Mouse (Mus musculus) CH12.LX (cell line): Measurements from ENCODE around the gene Ccdc40. TPM values are rescaled to one million over a fixed set of nuclear protein-coding genes. Genes with fewer than 3 reads are reported as not detected.

ENCODE experiments used
- DNase-seq: peaks from one replicate; pipeline ENCODE4 v3.0.0-alpha.2; 2013; ENCODE audit errors: extremely low read depth
- H3K27ac ChIP-seq: 2 replicates; pipeline ENCODE4 v1.5.1; 2012; ENCODE audit warnings: low read depth, mild to moderate bottlenecking, control low read depth, moderate library complexity; ENCODE audit not compliant: insufficient read depth
- H3K27me3 ChIP-seq: replicated peaks from 2 replicates; pipeline ENCODE3; 2012; ENCODE audit warnings: inconsistent platforms
- H3K36me3 ChIP-seq, 2 experiments: replicated peaks in 1 of 2; 2 replicates each; pipeline versions ENCODE3 to v1.6.1; 2012; ENCODE audit warnings: inconsistent platforms in 1 of 2, low read length in 1 of 2, mild to moderate bottlenecking in 1 of 2, mixed read lengths in 1 of 2, moderate library complexity in 1 of 2; ENCODE audit not compliant: control insufficient read depth in 1 of 2, insufficient read depth in 1 of 2
- H3K4me1 ChIP-seq, 2 experiments: 2 replicates each; pipeline ENCODE4 v1.6.1; 2012; ENCODE audit warnings: inconsistent platforms in 1 of 2, moderate library complexity in 1 of 2; ENCODE audit not compliant: insufficient read depth in 2 of 2, control insufficient read depth in 1 of 2
- H3K4me2 ChIP-seq: 2 replicates; pipeline ENCODE4 v1.6.1; 2012; ENCODE audit warnings: low read depth, mild to moderate bottlenecking, control low read depth; ENCODE audit not compliant: poor library complexity, insufficient read depth, severe bottlenecking
- H3K4me3 ChIP-seq, 3 experiments: fragments of 150-350 bp in 1 of 3; sonication (generic) in 1 of 3; replicated peaks in 1 of 3; 2 replicates each; pipeline versions ENCODE3 to v1.5.1; 2011 to 2012; ENCODE audit warnings: low read depth in 2 of 3, low read length in 2 of 3, mild to moderate bottlenecking in 2 of 3, moderate library complexity in 2 of 3, control low read depth in 1 of 3, improper control_type of control experiment in 1 of 3, inconsistent platforms in 1 of 3, mixed read lengths in 1 of 3; ENCODE audit not compliant: poor library complexity in 1 of 3
- H3K79me2 ChIP-seq: replicated peaks from 2 replicates; pipeline ENCODE4 v1.6.1; 2012; ENCODE audit warnings: mild to moderate bottlenecking, moderate library complexity; ENCODE audit not compliant: control insufficient read depth, poor library complexity, insufficient read depth, severe bottlenecking; ENCODE audit errors: extremely low read depth
- H3K9ac ChIP-seq: 2 replicates; pipeline ENCODE4 v1.6.1; 2012; ENCODE audit warnings: low read depth, mild to moderate bottlenecking, control low read depth, moderate library complexity; ENCODE audit not compliant: insufficient read depth
- H3K9me3 ChIP-seq: replicated peaks from 2 replicates; pipeline ENCODE3; 2012; ENCODE audit warnings: low read length, inconsistent platforms, mixed read lengths
- BHLHE40 ChIP-seq: IDR thresholded peaks from 2 replicates; pipeline ENCODE4 v1.6.1; 2011; ENCODE audit warnings: mild to moderate bottlenecking, low read depth, low read length, improper control_type of control experiment
- CHD1 ChIP-seq: IDR thresholded peaks from 2 replicates; pipeline ENCODE4 v1.6.1; 2012; ENCODE audit warnings: low read depth, low read length, improper control_type of control experiment, inconsistent platforms
- CHD2 ChIP-seq: IDR thresholded peaks from 2 replicates; pipeline ENCODE4 v1.6.1; 2011; ENCODE audit warnings: low read length, improper control_type of control experiment
- E2F4 ChIP-seq: IDR thresholded peaks from 2 replicates; pipeline ENCODE4 v1.6.1; 2011; ENCODE audit warnings: low read depth, low read length, improper control_type of control experiment; ENCODE audit not compliant: insufficient replicate concordance
- ELF1 ChIP-seq: IDR thresholded peaks from 2 replicates; pipeline ENCODE4 v1.6.1; 2014; ENCODE audit warnings: low read depth, mild to moderate bottlenecking, inconsistent platforms, low read length, improper control_type of control experiment
- EP300 ChIP-seq: IDR thresholded peaks from 2 replicates; pipeline ENCODE4 v1.6.1; 2011; ENCODE audit warnings: low read length, improper control_type of control experiment
- ETS1 ChIP-seq: conservative IDR thresholded peaks from 2 replicates; pipeline ENCODE4 v1.6.1; 2012; ENCODE audit warnings: low read depth, mild to moderate bottlenecking, inconsistent platforms, low read length, improper control_type of control experiment, moderate library complexity
- HCFC1 ChIP-seq: IDR thresholded peaks from 2 replicates; pipeline ENCODE4 v1.6.1; 2012; ENCODE audit warnings: low read depth, mild to moderate bottlenecking, inconsistent platforms, low read length, improper control_type of control experiment
- IRF4 ChIP-seq: IDR thresholded peaks from 2 replicates; pipeline ENCODE4 v1.6.1; 2014; ENCODE audit warnings: low read depth, mild to moderate bottlenecking, inconsistent platforms, low read length, improper control_type of control experiment
- JUND ChIP-seq: conservative IDR thresholded peaks from 2 replicates; pipeline ENCODE4 v1.6.1; 2011; ENCODE audit warnings: low read depth, low read length, improper control_type of control experiment
- KAT2A ChIP-seq: IDR thresholded peaks from 2 replicates; pipeline ENCODE4 v1.6.1; 2012; ENCODE audit warnings: low read length, improper control_type of control experiment, inconsistent platforms; ENCODE audit not compliant: insufficient replicate concordance
- MAX ChIP-seq: IDR thresholded peaks from 2 replicates; pipeline ENCODE4 v1.6.1; 2011; ENCODE audit warnings: low read length, improper control_type of control experiment
- MAZ ChIP-seq: IDR thresholded peaks from 2 replicates; pipeline ENCODE4 v1.6.1; 2012; ENCODE audit warnings: low read depth, mild to moderate bottlenecking, inconsistent platforms, low read length, improper control_type of control experiment, moderate library complexity
- MEF2A ChIP-seq: IDR thresholded peaks from 2 replicates; pipeline ENCODE4 v1.6.1; 2014; ENCODE audit warnings: low read depth, mild to moderate bottlenecking, inconsistent platforms, low read length, improper control_type of control experiment, borderline replicate concordance
- MXI1 ChIP-seq: IDR thresholded peaks from 2 replicates; pipeline ENCODE4 v1.6.1; 2011; ENCODE audit warnings: mild to moderate bottlenecking, low read depth, low read length, improper control_type of control experiment
- MYC ChIP-seq: IDR thresholded peaks from 2 replicates; pipeline ENCODE4 v1.6.1; 2011; ENCODE audit warnings: low read depth, mild to moderate bottlenecking, improper control_type of control experiment, low read length
- NELFE ChIP-seq: IDR thresholded peaks from 2 replicates; pipeline ENCODE4 v1.6.1; 2011; ENCODE audit warnings: low read depth, low read length, improper control_type of control experiment
- NRF1 ChIP-seq: IDR thresholded peaks from 2 replicates; pipeline ENCODE4 v1.6.1; 2014; ENCODE audit warnings: low read depth, mild to moderate bottlenecking, inconsistent platforms, low read length, improper control_type of control experiment, moderate library complexity
- POLR2A ChIP-seq: IDR thresholded peaks from 2 replicates; pipeline ENCODE4 v1.6.1; 2011; ENCODE audit warnings: low read depth, mild to moderate bottlenecking, improper control_type of control experiment, low read length
- RAD21 ChIP-seq: IDR thresholded peaks from 2 replicates; pipeline ENCODE4 v1.6.1; 2011; ENCODE audit warnings: low read depth, mild to moderate bottlenecking, low read length, improper control_type of control experiment, moderate library complexity
- RCOR1 ChIP-seq: conservative IDR thresholded peaks from 2 replicates; pipeline ENCODE4 v1.6.1; 2012; ENCODE audit warnings: low read depth, mild to moderate bottlenecking, inconsistent platforms, low read length, improper control_type of control experiment
- SMC3 ChIP-seq: IDR thresholded peaks from 2 replicates; pipeline ENCODE4 v1.6.1; 2011; ENCODE audit warnings: low read depth, low read length, improper control_type of control experiment
- TBP ChIP-seq: conservative IDR thresholded peaks from 2 replicates; pipeline ENCODE4 v1.6.1; 2011; ENCODE audit warnings: low read depth, low read length, improper control_type of control experiment
- TCF12 ChIP-seq: IDR thresholded peaks from 2 replicates; pipeline ENCODE4 v1.6.1; 2014; ENCODE audit warnings: low read depth, mild to moderate bottlenecking, inconsistent platforms, low read length, improper control_type of control experiment
- USF2 ChIP-seq: conservative IDR thresholded peaks from 2 replicates; pipeline ENCODE4 v1.6.1; 2011; ENCODE audit warnings: low read depth, low read length, improper control_type of control experiment
- ZC3H11A ChIP-seq: IDR thresholded peaks from 2 replicates; pipeline ENCODE4 v1.6.1; 2012; ENCODE audit warnings: low read depth, mild to moderate bottlenecking, inconsistent platforms, low read length, improper control_type of control experiment
- ZKSCAN1 ChIP-seq: IDR thresholded peaks from 2 replicates; pipeline ENCODE4 v1.6.1; 2012; ENCODE audit warnings: low read depth, inconsistent platforms, low read length, improper control_type of control experiment, borderline replicate concordance
- ZMIZ1 ChIP-seq: IDR thresholded peaks from 2 replicates; pipeline ENCODE4 v1.6.1; 2012; ENCODE audit warnings: low read depth, mild to moderate bottlenecking, inconsistent platforms, low read length, improper control_type of control experiment
- dilution Hi-C: fragments of 300-500 bp; cut with MboI; formaldehyde crosslinking; loops from 2 replicates; pipeline ENCODE4 v1.14.3; 2020; ENCODE audit warnings: low sequenced_read_pairs; ENCODE audit not compliant: extremely low pct_unique_long_range_greater_than_20kb, extremely low pct_ligation_motif_present
- in situ Hi-C: fragments of 300-500 bp; cut with MboI; formaldehyde crosslinking; loops from 3 replicates; pipeline ENCODE4 v1.14.3; 2019; ENCODE audit warnings: low sequenced_read_pairs, low pct_ligation_motif_present, low pct_unique_long_range_greater_than_20kb, mixed read lengths
- polyA plus RNA-seq: library from polyadenylated mRNA; unstranded; fragments of >175 nt; gene quantifications from 2 replicates; pipeline ENCODE4 v1.2.1, GENCODE M21; 2012; ENCODE audit warnings: low read depth; ENCODE audit not compliant: insufficient read length
- total RNA-seq, 2 experiments: library from RNA; depleted of rRNA; stranded (reverse); fragments of 300-350 nt in 1 of 2; fragments of >200 nt in 1 of 2; gene quantifications; 2 replicates each; pipeline ENCODE4 v1.2.3; 2012 to 2014

The Ccdc40 gene
- total and polyA plus RNA-seq, 3 experiments: 0.97 to 1.4 (median 1.3) TPM

GRCm38 (mm10) chr11:119237007-119237406, 8.6 kb downstream of the Ccdc40 start:
- peak overlapping the region; percentile 88 for H3K4me2 ChIP-seq
- DNase-seq: peak; percentile 51
- H3K79me2 ChIP-seq: no peaks in the 10 kb centered on the region
- no peak overlapping the region for H3K4me3 ChIP-seq
- TF ChIP-seq KAT2A (0 out of 2 replicates have a peak, but pooled peaks have one; percentile 54), SMC3 (no peak), ETS1 (0 out of 2 replicates have a peak, but pooled peaks have one; percentile 26), E2F4 (no peak), NELFE (0 out of 2 replicates have a peak, but pooled peaks have one; percentile 40), BHLHE40 (peak; percentile 57), MEF2A (0 out of 2 replicates have a peak, but pooled peaks have one; percentile 24), EP300 (peak; percentile 40; the same call in 1 of the 2 replicates), IRF4 (peak; percentile 27), RCOR1 (0 out of 2 replicates have a peak, but pooled peaks have one; percentile 30), HCFC1 (peak; percentile 30), MAX (0 out of 2 replicates have a peak, but pooled peaks have one; percentile 27), TCF12 (0 out of 2 replicates have a peak, but pooled peaks have one; percentile 25), ZC3H11A (no peak), ELF1 (peak; percentile 49; the same call in 1 of the 2 replicates), CHD2 (no peak; the same call in 1 of the 2 replicates), MAZ (peak; percentile 61; the same call in 1 of the 2 replicates)
- TF ChIP-seq, all 38 proteins: peak for 13
- Histone ChIP-seq H3K9me3 (peaks cover 14% of the 10 kb centered on the region), H3K27me3 (peaks cover 60% of the 10 kb centered on the region), H3K4me1 (peaks cover 13 to 31% of the 10 kb centered on the region in 2 experiments), H3K27ac (no peak overlapping the region), H3K36me3 (no peaks in the 10 kb centered on the region), H3K9ac (peak overlapping the region; percentile 81; the same call in 1 of the 2 replicates)
- dilution Hi-C loops (no loop called here), in situ Hi-C loops (no loop called here)

GRCm38 (mm10) chr11:119237568-119238304, 9.4 kb downstream of the Ccdc40 start:
- H3K27ac ChIP-seq: peak overlapping the region; percentile 64
- TF ChIP-seq RAD21 (no peak; the same call in 1 of the 2 replicates), ETS1 (0 out of 2 replicates have a peak, but pooled peaks have one; percentile 5), ELF1 (peak; percentile 34; the same call in 1 of the 2 replicates), TBP (no peak), MAX (0 out of 2 replicates have a peak, but pooled peaks have one; percentile 2), ZKSCAN1 (no peak), POLR2A (peak; percentile 74), MYC (no peak), USF2 (no peak), MXI1 (no peak), CHD1 (no peak), TCF12 (0 out of 2 replicates have a peak, but pooled peaks have one; percentile 42), NRF1 (peak; percentile 83), ZMIZ1 (peak; percentile 77), MEF2A (no peak), JUND (no peak; the same call in 1 of the 2 replicates), KAT2A (no peak), NELFE (peak; percentile 76; the same call in 1 of the 2 replicates)

More at GRCm38 (mm10) chr11:119237568-119238304, 9.4 kb downstream of the Ccdc40 start:
- DNase-seq: peak; percentile 50
- peak overlapping the region; percentile 40 to 68 (median 56) for H3K4me3 ChIP-seq
- H3K27me3 ChIP-seq: peaks cover 60% of the 10 kb centered on the region
- dilution Hi-C loops: no loop called here
- H3K79me2 ChIP-seq: no peaks in the 10 kb centered on the region
- peak overlapping the region; percentile 88 for H3K4me2 ChIP-seq
- H3K4me1 ChIP-seq: peaks cover 13 to 31% of the 10 kb centered on the region in 2 experiments
- H3K9me3 ChIP-seq: peaks cover 14% of the 10 kb centered on the region
- H3K36me3 ChIP-seq: no peaks in the 10 kb centered on the region
- in situ Hi-C loops: no loop called here
- H3K9ac ChIP-seq: peak overlapping the region; percentile 81
